Mouse (Mus musculus): ENCODE results near the gene Snx13. TPM values are rescaled to one million over a fixed set of nuclear protein-coding genes. Genes with fewer than 3 reads are reported as not detected.
A peak's percentile ranks its signal among the peaks of the same experiment; 100 is the strongest.

Gene Snx13
- total and polyA plus RNA-seq, 3 experiments: 6.2 to 7.6 TPM; not detected in 1

GRCm38 (mm10) chr12:35182675-35183074, 135.7 kb downstream of the Snx13 start:
- Histone ChIP-seq H3K4me1 (ENCODE audit: control insufficient read depth in 1 of 2, insufficient read depth in 2 of 2, low read length in 2 of 2) (no peaks in the 10 kb centered on the region), H3K9me3 (replicated peaks; ENCODE audit: insufficient read depth, low read length) (no peaks in the 10 kb centered on the region), H3K9ac (ENCODE audit: control insufficient read depth, low read depth, low read length, poor library complexity, severe bottlenecking) (no peak overlapping the region), H3K79me2 (ENCODE audit: control insufficient read depth, insufficient read depth, low read length, poor library complexity) (no peaks in the 10 kb centered on the region), H3K27ac (ENCODE audit: control insufficient read depth, low read depth, low read length) (no peak overlapping the region), H3K4me3 (ENCODE audit: control insufficient read depth in 1 of 2, insufficient read depth in 1 of 2, low read depth in 2 of 2, low read length in 2 of 2) (no peak overlapping the region), H3K27me3 (ENCODE audit: control insufficient read depth in 1 of 2, insufficient read depth in 2 of 2, low read length in 2 of 2) (no peaks in the 10 kb centered on the region), H3K36me3 (ENCODE audit: control insufficient read depth in 1 of 2, insufficient read depth in 2 of 2, low read length in 2 of 2) (no peaks in the 10 kb centered on the region)
- TF ChIP-seq TBP (IDR thresholded peaks at IDR 0.05; ENCODE audit: low read depth, low read length) (no peak), CTCF (IDR thresholded peaks at IDR 0.05 in 2 of 3, conservative IDR thresholded peaks at IDR 0.05 in 1 of 3; ENCODE audit: control insufficient read depth in 1 of 3, insufficient read depth in 1 of 3, low read depth in 2 of 3, low read length in 3 of 3, poor library complexity in 1 of 3, severe bottlenecking in 1 of 3) (peak; percentile 62 to 80 (median 65)), MYC (IDR thresholded peaks at IDR 0.05; ENCODE audit: low read depth, low read length) (no peak), CHD1 (IDR thresholded peaks at IDR 0.05; ENCODE audit: low read depth, low read length) (no peak), MAX (IDR thresholded peaks at IDR 0.05; ENCODE audit: low read length) (no peak), POLR2AphosphoS5 (IDR thresholded peaks at IDR 0.05; ENCODE audit: borderline replicate concordance, low read depth, low read length) (no peak), ZNF384 (IDR thresholded peaks at IDR 0.05; ENCODE audit: low read depth, low read length) (no peak), POLR2A (IDR thresholded peaks at IDR 0.05; ENCODE audit: control insufficient read depth in 1 of 2, insufficient read depth in 1 of 2, low read depth in 1 of 2, low read length in 2 of 2, poor library complexity in 1 of 2) (no peak), ZKSCAN1 (IDR thresholded peaks at IDR 0.05; ENCODE audit: low read depth, low read length) (no peak), ELF1 (IDR thresholded peaks at IDR 0.05; ENCODE audit: low read depth, low read length) (no peak), MEF2A (IDR thresholded peaks at IDR 0.05; ENCODE audit: extremely low read depth, insufficient replicate concordance, low read depth, low read length, poor library complexity, severe bottlenecking) (no peak), KAT2A (conservative IDR thresholded peaks at IDR 0.05; ENCODE audit: low read depth, low read length) (no peak), MXI1 (IDR thresholded peaks at IDR 0.05; ENCODE audit: low read depth, low read length) (no peak), TAL1 (IDR thresholded peaks at IDR 0.05; ENCODE audit: low read length) (no peak), JUND (IDR thresholded peaks at IDR 0.05; ENCODE audit: low read depth, low read length) (no peak), USF1 (IDR thresholded peaks at IDR 0.05; ENCODE audit: low read depth, low read length) (no peak), SIN3A (IDR thresholded peaks at IDR 0.05; ENCODE audit: low read length) (no peak), GABPA (IDR thresholded peaks at IDR 0.05; ENCODE audit: low read depth, low read length) (no peak), MAFK (IDR thresholded peaks at IDR 0.05; ENCODE audit: borderline replicate concordance, low read depth, low read length) (no peak), EP300 (IDR thresholded peaks at IDR 0.05; ENCODE audit: low read depth in 1 of 2, low read length in 2 of 2) (no peak), HCFC1 (IDR thresholded peaks at IDR 0.05; ENCODE audit: low read depth, low read length) (no peak), NRF1 (IDR thresholded peaks at IDR 0.05; ENCODE audit: insufficient read depth, low read depth, low read length, poor library complexity, severe bottlenecking) (no peak), USF2 (IDR thresholded peaks at IDR 0.05; ENCODE audit: borderline replicate concordance in 1 of 2, insufficient read depth in 1 of 2, low read depth in 1 of 2, low read length in 2 of 2) (no peak), GATA1 (IDR thresholded peaks at IDR 0.05; ENCODE audit: low read depth, low read length) (no peak), ZC3H11A (IDR thresholded peaks at IDR 0.05; ENCODE audit: low read depth, low read length) (peak; percentile 75), SMC3 (IDR thresholded peaks at IDR 0.05; ENCODE audit: low read depth, low read length) (peak; percentile 85), POLR2AphosphoS2 (IDR thresholded peaks at IDR 0.05; ENCODE audit: low read length) (no peak), E2F4 (IDR thresholded peaks at IDR 0.05; ENCODE audit: borderline replicate concordance, low read depth, low read length) (no peak), NELFE (IDR thresholded peaks at IDR 0.05; ENCODE audit: low read depth, low read length) (no peak), TCF12 (IDR thresholded peaks at IDR 0.05; ENCODE audit: low read depth, low read length) (no peak), CHD2 (IDR thresholded peaks at IDR 0.05; ENCODE audit: low read length) (no peak), ZMIZ1 (IDR thresholded peaks at IDR 0.05; ENCODE audit: low read depth, low read length) (no peak), MAZ (IDR thresholded peaks at IDR 0.05; ENCODE audit: low read depth, low read length) (no peak), ETS1 (IDR thresholded peaks at IDR 0.05; ENCODE audit: low read depth, low read length) (no peak), RAD21 (IDR thresholded peaks at IDR 0.05; ENCODE audit: low read depth, low read length) (peak; percentile 87)
- DNase-seq (ENCODE audit: low read depth, low spot score): peak; percentile 63

Measured in MEL (cell line).